Mouse (Mus musculus) embryo, embryonic 11 days (tissue): ENCODE measurements around the gene Nfix.

Experiments
- DNase-seq: peaks from one replicate; pipeline ENCODE4 v3.0.0-alpha.2; 2015

Nfix gene

DNA sequence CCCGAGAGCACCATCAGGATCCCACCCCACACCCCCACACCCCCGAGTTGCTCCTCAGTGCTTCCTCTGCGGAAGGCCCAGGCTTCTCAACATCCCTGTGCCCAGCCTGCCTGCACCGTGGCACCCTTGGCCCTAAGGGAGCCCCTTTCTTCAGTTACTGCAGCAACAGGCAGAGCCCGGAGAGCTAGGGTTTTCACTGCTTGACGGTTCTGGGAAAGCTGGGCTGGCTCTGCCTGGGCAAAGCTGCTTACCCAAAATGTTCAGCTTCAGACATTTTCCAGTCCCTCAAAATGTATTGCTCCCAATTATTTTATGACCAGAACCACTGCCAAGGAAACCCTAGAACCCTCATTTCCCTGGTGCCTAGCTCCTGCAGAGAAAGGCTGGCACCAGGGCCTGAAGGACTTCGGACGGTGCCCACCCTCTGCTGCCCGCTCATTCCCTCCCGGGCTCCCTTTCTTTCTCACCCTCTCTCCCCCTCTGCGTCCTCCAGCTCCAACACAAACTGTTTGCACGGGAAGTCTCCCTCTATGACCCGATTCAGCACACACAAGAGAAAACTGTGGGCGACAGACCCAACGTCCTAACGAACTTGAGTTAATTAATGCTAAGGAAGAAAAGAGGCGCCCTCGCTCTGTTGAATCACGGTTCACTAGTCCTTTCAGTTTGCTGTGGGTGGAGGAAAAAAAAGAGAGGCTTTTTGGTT lies 20.5 kb downstream of the Nfix start:
- peak; percentile 28 for DNase-seq

DNA sequence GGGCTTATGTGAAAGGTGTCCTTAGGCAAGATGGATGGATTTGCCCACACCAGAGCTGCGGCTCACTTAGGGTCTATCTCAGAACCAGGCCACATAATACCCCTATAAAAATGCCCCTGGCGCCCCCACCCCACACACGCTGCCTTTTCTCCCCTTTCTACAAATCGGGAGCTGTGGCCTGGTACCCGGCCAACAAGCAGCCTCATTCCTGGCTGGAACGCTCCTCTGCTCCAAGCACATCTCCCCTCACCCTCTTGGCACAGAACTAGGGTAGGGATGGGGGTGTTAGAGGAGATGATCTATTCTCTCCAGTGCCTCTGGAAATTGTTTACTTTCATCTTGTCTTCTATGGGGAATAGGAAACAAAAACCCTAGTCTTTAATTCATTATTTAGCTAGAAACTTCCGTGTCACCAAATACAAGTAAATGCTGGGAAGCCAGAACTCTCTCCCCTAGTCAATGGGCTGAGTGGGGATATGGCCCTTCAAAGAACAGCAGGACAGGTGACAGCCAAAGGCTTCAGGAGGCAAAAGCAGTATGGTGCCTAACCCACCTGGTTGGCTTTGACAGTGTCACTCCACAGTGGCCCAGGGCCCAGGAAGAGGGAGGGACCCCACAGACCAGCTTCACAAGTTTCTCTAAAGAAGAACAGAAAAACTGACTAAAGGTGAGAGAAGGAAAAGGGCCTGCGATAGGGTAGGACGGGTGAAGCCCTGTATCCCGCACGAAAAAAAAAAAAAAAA lies 21.3 kb downstream of the Nfix start:
- DNase-seq, result peak; percentile 13

DNA sequence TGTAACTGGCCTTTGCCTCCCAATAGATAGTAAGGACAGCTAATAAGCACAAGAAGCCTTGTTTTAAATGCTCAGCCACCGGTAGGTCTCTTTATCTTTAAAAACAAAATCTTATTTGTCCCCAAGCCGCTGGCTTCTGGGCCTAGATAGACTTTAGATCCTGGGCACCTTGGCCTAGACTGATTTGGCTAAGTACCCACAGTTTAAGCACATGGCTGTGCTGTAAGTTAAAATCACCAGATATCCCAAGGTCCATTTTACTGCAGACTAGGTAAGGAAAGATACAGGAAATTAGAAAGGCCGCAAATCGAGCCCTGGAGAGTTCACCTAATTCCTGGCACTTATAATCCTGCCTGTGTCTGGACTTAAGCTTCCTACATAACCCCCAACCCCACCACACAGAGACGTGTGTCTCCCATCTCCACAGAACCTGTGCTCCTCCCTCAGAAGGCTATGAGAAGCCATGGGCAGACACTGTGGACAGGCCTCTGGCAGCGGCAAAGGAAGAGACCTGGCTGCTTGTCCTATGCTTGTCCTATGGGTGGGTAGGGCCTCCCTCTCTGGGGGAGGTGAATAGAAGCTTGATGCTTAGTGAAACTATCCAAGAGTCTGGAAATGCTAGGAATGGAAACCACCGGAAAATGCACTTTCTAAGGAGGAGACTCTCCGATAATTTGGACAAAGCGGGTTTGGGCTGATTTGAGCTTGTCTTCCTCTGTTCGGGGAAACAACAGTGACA lies 22.1 kb downstream of the Nfix start:
- peak; percentile 28 for DNase-seq

DNA sequence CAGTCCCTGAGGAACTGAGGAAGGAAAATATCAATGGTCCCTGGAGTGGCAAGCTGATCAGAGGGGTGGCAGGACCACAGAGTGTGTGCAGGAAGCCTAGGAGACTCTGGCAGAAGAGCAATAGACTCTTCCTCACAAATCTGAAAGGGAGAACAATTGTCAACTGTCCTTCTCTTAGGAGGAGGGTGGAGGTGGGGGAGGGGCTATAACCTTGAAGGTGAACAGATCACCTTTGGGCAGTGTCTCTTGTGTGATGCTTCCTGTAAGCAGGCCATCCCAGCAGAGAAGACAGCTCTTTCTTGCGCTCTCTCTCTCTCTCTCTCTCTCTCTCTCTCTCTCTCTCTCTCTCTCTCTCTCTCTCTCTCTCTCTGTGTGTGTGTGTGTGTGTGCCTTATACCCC lies 23.6 kb downstream of the Nfix start:
- no peak for DNase-seq

DNA sequence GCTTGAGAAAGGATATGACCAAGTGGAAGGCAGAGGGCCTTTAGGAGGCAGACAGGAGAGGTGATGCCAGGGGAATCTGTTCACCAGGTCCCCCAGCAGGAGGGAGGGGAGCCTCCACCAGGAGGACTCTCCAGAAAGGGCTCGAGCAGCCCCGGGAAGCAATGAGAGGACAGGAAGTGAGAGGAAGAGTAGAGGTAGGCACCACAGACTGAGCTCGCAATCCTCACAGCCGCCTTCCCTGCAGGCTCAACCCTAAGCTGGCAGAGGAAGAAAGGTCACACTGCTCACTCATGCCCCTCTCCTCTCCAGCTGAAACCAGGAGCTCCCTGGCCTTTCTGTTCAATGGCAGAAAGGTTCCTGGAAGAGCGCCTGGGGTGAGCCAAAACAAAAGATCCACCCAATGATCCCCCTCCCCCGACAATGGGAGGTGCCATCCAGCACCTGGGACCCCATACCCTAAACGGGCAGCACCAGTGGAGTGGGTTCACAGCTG lies 24.5 kb downstream of the Nfix start:
- no peak for DNase-seq

DNA sequence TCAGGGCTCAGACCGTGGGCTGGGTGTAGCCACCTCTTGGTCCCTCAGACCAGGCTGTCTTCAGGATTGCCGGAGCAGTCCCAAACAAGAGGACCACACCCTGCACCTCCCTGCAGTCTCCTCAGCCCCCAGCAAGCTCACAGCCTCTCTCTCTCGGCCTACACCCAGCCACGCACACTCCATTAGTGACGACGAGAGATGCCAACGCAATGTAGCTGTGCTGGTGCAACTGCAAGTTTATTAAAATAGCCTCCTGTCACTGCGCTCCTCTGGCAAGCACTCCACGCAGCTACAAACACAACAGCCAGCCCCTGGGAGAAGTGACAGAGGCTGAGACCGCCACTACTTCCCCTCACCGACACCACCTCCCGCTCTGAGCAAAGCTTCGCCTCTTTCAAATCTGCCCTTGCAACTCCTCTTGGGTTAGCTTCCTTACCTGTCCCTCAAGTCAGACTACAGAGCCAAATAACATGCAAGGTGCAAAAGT lies 25.0 kb downstream of the Nfix start:
- no peak for DNase-seq

DNA sequence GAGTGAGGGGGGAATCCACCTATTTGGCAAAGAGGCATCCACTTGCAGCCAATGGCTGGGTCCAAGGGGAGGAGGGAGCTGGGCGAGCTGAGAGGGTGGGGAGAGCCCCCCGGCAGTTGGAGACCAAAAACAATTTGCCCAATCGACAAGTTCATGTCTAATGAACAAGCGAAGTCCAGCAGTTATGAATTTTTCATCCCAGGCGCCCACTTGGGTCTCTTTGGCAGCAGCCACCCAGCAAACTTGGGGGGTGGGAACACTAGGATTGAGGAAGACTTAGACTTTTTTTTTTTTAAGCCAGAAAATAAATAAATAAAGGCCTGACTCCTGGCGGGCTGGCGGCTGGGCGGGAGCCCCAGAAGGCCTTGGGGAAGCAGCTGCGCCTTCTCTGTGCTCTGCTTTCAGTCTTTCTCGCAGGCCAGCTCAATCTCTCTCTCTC lies 25.7 kb downstream of the Nfix start:
- no peak for DNase-seq

DNA sequence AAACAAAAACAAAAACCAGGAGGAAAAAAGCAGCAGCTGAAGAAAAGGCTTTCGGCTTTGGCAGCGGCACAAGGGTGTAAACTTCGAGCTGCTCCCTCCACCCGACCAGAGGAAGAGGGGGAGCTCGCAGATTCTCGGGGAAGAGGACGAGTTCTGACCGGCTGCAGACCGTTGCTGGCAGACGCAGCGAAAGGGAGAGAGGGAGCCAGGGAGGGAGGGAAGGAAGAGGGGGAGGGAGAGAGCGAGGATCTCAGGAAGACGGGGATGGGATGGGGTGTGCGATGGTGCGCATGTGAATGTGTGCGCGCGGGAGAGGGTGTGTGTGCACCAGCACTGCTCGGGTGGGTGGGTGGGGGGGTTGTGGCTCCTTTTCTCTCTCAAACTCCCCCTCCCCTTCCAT lies 26.3 kb downstream of the Nfix start:
- DNase-seq, result peak; percentile 68

DNA sequence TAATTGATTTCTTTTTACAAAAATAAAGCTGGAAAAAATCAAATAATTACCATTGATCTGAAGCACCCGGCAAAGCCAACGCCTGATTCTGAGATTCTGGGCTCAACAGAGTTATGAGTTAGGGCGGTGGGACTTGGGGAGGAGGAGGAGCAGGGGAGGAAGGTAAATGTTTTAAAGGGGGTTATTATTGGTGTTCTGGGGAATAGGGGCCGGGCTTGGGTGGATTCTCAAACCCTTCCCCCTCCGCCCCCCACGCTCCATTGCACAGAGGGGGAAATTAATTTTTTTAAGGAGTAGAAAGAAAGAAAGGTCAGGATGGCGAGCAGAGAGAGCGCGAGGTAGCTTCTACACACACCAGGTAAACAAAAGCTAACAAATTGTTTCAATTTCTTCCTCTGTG lies 26.8 kb downstream of the Nfix start:
- no peak for DNase-seq

DNA sequence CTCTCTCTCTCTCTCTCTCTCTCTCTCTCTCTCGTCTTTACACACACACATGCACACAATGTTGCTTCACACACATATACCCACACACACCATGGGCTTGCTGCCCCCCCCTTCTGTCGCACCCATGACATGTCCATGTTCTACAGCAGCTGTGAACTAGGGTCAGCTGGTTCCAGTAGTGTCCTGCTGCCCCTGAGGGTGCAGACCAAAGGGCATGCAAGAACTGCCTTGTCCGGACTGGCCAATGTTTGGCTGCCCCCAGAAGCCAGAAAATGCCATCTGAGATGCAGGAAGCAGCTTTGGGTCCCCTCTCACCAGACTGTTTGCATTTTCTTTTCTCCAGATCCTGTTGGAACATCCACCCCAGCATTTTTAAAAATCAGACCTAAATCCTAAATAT lies 27.5 kb downstream of the Nfix start:
- DNase-seq, result peak; percentile 20

DNA sequence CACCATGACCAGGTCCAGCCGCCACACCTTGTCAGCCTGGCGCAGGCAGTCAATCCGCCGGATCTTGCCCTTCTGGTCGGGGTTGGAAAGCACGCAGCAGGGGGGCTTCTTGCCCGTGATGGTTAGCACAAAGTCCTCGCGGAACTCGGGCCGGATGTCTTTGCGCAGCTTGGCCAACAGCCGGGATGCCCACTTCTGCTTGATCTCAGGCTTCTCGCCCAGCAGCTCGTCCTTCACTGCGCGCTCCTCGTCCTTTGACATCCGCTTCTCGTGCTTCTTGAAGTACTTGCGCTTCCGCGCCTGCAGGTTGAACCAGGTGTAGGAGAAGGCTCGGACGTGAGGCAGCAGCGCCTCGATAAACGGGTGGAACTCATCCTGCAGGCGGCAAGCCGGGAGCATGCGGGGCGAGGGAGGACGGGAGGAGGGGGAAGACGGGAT lies 28.2 kb downstream of the Nfix start:
- peak; percentile 41 for DNase-seq

DNA sequence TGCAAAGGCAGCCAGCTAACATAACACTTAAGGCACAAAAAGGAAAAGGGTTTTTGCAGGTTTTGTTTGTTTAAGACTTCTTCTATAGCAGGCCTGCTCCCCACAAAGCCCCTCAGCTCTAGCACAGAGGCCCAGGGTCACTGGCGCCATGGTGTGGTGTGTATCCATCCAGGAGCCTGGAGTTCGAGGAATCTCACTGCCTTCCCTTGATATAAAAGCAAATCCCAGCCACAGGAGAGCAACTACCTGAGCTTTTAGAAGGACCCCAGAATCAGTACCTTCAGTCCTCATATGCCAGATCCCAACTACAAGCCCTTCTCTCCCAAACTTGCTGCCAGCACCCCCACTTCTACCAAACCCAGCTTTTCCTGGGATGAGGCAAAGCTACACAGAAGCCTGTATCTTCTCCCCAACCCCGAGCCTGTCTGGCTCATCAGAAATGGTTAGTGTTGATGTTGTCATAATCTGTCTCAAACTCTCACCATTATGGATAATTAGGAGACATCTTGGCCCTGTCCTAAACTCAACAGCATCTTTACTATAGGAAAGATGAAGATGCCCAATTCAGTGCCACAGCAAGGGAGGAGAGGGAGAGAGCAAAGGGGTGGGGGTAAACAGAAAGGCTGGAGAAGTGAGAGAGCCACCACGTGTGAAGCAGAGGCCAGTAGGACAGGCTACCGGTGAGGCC lies 29.0 kb downstream of the Nfix start:
- DNase-seq, result no peak

DNA sequence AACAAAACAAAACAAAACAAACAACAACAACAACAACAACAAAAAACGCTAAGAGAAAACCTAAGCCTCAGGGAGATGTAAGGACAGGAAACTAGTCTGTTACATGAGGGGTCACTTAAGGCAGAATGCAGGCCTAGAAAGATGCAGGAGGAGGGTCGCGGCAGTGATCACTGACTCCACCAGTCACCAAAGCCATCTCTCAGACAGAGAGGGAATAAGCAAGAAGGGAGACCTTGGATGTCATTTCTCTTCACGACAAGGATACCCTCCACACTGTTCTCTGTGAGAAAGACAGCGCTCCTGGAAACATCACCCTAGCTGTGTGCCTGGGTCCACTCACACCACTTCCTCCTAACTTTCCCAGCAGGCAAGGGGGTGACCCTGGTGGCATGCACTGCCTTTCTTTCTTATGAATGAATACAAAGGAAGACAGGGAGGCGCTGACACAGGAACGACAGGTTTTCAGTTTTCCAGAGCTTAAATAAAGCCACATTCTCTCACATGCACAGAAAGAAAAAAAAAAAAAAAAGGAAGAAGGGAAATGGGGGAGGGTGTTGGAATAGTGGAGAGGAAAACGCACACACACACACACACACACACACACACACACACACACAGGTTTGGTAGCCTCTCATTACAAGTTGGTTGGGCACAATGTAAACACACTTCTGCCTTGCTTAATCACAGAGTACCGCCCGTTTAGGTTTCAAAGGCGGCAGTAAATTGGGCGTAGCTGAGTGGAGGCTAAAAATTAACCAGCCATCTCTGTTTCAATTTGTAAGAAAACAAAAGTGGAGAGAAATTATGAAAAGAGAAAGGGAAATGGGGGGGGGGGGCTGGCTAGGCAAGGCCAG lies 29.8 kb downstream of the Nfix start:
- DNase-seq, result no peak

DNA sequence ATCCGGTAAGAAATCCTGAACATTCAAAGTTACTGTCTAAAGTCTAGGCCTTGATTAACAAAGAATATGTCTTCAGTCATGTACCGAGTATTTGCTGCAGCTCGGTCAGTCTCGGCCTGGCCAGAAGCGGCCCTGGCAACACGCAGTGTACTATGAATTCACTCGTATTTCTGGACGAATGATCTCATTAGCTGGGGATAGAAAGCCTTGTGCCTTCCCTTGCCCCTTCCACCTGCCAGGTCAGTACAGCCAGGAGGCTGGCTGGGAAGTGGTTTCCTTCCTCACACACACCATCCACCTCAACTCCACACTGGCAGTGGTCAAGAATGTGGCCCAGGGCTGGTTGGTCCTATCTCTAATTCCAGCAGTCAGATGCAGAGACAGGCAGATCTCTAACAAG lies 30.8 kb downstream of the Nfix start:
- no peak for DNase-seq

DNA sequence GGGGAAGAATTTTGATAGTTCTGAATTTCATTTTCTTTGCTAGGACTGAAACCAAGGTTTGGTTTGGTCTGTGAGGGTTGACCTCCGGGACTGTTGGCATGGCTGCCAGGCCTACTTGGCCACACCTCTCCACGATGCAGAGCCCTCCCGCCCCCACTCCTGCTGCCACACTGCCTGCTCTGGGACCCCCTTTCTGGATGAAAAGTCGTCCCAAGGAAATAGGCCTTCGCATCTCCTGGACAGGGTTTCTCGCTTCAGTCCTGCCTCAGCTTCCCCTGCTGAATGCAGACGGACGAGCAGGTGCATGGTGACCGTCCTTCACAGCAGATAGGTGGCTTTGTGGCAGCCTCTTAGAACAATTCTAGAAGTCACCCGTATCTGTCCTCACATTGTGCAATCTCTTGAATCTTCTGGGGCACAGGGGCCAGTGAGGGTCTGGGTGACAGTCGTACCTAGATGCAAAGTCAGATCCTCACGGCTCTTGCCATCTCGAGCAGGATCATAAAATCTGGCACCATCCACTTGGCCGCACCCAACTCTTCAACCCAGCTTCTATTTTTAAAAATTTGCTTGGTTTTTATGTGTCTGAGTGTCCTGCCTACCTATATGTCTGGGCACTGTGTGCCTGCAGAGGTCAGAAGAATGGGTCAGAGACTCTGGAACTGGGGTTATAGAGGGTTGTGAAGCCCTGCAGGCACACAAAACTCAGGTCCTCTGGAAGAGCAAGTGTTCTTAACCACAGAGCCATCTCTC lies 31.6 kb downstream of the Nfix start:
- no peak for DNase-seq

DNA sequence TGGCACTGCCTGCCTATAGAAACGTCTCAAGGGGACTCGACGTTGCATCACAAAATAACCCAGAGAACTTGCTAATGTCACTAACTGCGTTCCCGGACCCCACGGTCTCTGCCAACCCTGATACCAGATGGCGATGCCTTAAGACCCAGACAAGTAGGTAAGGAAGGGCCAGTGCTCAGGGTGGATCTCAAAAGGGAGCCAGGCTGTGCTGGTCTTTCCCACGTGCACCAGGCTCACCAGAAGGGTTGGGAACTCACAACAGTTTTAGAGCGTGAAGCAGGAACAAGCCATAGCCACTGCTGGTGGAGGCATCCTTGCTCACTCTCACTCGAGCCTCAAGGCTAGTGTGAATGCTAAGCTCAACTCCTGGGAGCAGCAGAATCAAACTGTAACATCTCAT lies 32.9 kb downstream of the Nfix start:
- no peak for DNase-seq

DNA sequence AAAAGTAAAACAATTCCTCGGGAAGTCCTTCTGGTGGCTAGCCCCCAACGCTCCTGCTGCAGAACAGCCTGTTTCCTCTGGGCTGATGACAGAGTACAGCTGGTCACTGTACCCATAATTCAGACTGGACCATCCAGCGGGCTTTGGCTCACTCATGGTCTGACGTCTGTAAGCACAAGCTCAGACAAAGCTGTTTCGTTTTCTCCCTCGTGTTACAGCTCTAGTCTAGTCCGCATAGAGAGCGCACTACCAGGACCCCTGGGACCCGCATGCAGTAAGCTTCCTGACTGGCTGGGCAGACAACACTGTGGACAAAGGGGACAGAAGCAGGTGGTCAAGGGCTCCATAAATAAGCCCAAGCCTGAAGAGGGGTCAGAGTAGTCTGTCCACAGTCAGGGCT lies 33.7 kb downstream of the Nfix start:
- no peak for DNase-seq

DNA sequence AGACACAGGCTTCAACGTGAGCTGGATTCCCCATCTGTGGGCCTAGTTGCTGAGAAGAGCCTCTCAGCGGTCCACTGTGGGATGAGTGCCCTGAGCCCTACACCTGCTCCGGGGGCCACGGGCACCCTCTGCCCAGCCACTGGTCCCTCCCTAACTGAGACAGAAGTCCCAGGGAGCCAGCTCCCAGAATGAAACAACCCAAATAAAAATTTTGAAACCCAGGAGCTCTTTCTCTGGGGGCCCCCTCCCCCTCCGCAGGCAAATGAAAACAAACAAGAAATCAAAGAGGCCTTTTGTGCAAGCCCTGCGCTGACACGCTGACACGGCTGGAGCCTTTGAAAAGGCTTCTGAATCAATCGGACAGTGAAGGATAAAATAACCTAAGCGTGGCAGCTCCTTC lies 34.5 kb downstream of the Nfix start:
- DNase-seq, result no peak

DNA sequence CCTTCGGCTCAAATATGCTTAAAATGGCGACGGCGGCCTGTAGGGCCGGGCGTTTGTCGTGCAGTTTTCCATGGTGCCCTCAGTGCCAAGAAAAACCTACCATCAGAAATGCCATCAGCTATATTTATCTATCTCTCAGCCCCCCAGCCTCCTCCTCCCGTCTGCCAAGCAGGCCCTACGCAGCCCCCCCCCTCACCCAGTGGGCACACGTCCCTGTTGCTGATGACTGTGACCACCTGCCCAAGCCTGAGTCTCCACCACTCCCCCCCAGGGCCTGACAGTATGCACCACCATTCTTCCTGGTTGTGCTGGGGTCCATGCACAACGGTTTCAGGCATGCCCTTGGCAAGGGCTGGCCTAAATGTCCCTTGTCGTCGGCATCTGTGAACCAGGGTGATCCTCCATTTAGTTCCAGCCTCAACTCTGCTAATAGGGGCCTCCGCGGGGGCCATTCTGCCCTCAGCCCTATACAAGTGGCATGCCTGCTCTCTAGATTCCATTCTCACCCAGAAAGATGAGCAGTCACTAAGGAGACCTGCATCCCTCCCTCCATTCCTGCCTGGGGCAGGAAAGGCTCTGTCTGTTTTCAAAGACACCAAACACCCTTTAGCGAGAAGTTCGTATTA lies 35.2 kb downstream of the Nfix start:
- no peak for DNase-seq

DNA sequence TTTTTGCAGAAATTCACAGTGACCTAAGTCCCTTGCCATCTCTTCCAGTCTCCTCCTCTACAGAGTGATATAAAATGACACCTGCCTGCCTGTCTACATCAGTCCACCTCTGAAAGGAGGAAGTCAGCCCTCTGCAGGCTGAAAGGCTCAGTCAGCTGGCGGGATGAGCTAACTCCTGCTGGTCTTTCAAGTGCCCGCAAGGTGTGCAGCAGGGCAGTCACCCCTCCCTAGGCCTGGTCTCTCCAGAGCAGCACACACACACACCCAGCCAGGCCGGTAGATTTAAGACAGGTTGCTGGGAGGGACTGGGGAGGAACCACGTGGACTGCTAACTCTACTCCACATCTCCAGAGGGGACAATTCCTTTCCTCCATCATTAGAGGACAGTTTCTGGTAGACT lies 36.0 kb downstream of the Nfix start:
- DNase-seq, result no peak

DNA sequence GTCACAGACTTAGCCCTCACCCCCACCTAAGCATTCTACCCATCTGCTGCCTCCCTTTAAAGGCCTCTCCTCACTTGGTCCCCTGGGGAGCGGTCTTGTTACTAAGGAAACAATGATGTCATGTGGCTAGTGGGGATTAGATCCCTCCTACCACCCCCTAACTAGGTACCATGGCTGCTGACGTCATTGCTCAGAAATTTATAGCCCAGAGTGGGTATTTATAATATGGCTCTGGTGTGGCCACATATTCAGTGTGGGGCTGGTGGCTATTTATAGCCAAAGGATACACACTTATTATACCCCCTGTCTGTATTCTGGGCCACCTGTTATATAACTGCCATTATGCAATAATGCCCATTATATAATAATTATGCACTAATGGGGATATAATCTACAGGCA lies 39.2 kb downstream of the Nfix start:
- DNase-seq, result no peak
